Mouse (Mus musculus): ENCODE measurements around the gene Fgfr2.

Fgfr2 gene

GRCm38 (mm10) chr7:130678414-130678813 is 2444.7 kb downstream of the Fgfr2 start:
- in situ Hi-C loops (cut with MboI, MseI) = no loop called here

- in situ Hi-C loops (cut with MboI, MseI) = no loop called here
Observed at GRCm38 (mm10) chr7:130677541-130678274, 2445.4 kb downstream of the Fgfr2 start.

- in situ Hi-C loops (cut with MboI, MseI) = no loop called here
Observed at GRCm38 (mm10) chr7:130676885-130677540, 2446.1 kb downstream of the Fgfr2 start.

- in situ Hi-C loops (cut with MboI, MseI) = loop anchor here (25.0 kb wide), 1 partner anchor 888 kb away; the partner anchor contains the start of gene Bub3
Observed at GRCm38 (mm10) chr7:130674526-130674925, 2448.6 kb downstream of the Fgfr2 start.

GRCm38 (mm10) chr7:130673169-130674033 is 2449.7 kb downstream of the Fgfr2 start:
- in situ Hi-C loops (cut with MboI, MseI) = loop anchor here (25.0 kb wide), 1 partner anchor 889 kb away; the partner anchor contains the start of gene Bub3

GRCm38 (mm10) chr7:130671301-130671700 is 2451.8 kb downstream of the Fgfr2 start:
- in situ Hi-C loops (cut with MboI, MseI) = loop anchor here (25.0 kb wide), 1 partner anchor 891 kb away; the partner anchor contains the start of gene Bub3

- in situ Hi-C loops (cut with MboI, MseI) = loop anchor here (25.0 kb wide), 1 partner anchor 892 kb away; the partner anchor contains the start of gene Bub3
Observed at GRCm38 (mm10) chr7:130670358-130670757, 2452.8 kb downstream of the Fgfr2 start.

- in situ Hi-C loops (cut with MboI, MseI) = loop anchor here (25.0 kb wide), 1 partner anchor 893 kb away; the partner anchor contains the start of gene Bub3
Observed at GRCm38 (mm10) chr7:130669370-130669881, 2453.7 kb downstream of the Fgfr2 start.

GRCm38 (mm10) chr7:130668729-130669281 is 2454.3 kb downstream of the Fgfr2 start:
- in situ Hi-C loops (cut with MboI, MseI) = loop anchor here (25.0 kb wide), 1 partner anchor 893 kb away; the partner anchor contains the start of gene Bub3

GRCm38 (mm10) chr7:130668013-130668412 is 2455.1 kb downstream of the Fgfr2 start:
- in situ Hi-C loops (cut with MboI, MseI) = loop anchor here (25.0 kb wide), 1 partner anchor 894 kb away; the partner anchor contains the start of gene Bub3

GRCm38 (mm10) chr7:130665358-130665757 is 2457.8 kb downstream of the Fgfr2 start:
- in situ Hi-C loops (cut with MboI, MseI) = loop anchor here (25.0 kb wide), 1 partner anchor 897 kb away; the partner anchor contains the start of gene Bub3

GRCm38 (mm10) chr7:130664629-130665028 is 2458.5 kb downstream of the Fgfr2 start:
- in situ Hi-C loops (cut with MboI, MseI) = loop anchor here (25.0 kb wide), 1 partner anchor 898 kb away; the partner anchor contains the start of gene Bub3

- in situ Hi-C loops (cut with MboI, MseI) = loop anchor here (25.0 kb wide), 1 partner anchor 898 kb away; the partner anchor contains the start of gene Bub3
Observed at GRCm38 (mm10) chr7:130664037-130664436, 2459.1 kb downstream of the Fgfr2 start.

GRCm38 (mm10) chr7:130662869-130663268 is 2460.3 kb downstream of the Fgfr2 start:
- in situ Hi-C loops (cut with MboI, MseI) = loop anchor here (25.0 kb wide), 1 partner anchor 899 kb away; the partner anchor contains the start of gene Bub3

GRCm38 (mm10) chr7:130662250-130662649 is 2460.9 kb downstream of the Fgfr2 start:
- in situ Hi-C loops (cut with MboI, MseI) = loop anchor here (25.0 kb wide), 1 partner anchor 900 kb away; the partner anchor contains the start of gene Bub3

GRCm38 (mm10) chr7:130659129-130659528 is 2464.0 kb downstream of the Fgfr2 start:
- in situ Hi-C loops (cut with MboI, MseI) = loop anchor here (25.0 kb wide), 1 partner anchor 903 kb away; the partner anchor contains the start of gene Bub3

- in situ Hi-C loops (cut with MboI, MseI) = loop anchor here (25.0 kb wide), 1 partner anchor 905 kb away; the partner anchor contains the start of gene Bub3
Observed at GRCm38 (mm10) chr7:130657751-130658150, 2465.4 kb downstream of the Fgfr2 start.

- in situ Hi-C loops (cut with MboI, MseI) = loop anchor here (25.0 kb wide), 1 partner anchor 905 kb away; the partner anchor contains the start of gene Bub3
Observed at GRCm38 (mm10) chr7:130656965-130657364, 2466.2 kb downstream of the Fgfr2 start.

- in situ Hi-C loops (cut with MboI, MseI) = loop anchor here (25.0 kb wide), 1 partner anchor 908 kb away; the partner anchor contains the start of gene Bub3
Observed at GRCm38 (mm10) chr7:130654562-130654961, 2468.6 kb downstream of the Fgfr2 start.

GRCm38 (mm10) chr7:130653036-130653555 is 2470.1 kb downstream of the Fgfr2 start:
- in situ Hi-C loops (cut with MboI, MseI) = loop anchor here (25.0 kb wide), 1 partner anchor 909 kb away; the partner anchor contains the start of gene Bub3
